Mouse (Mus musculus) forebrain, embryonic 10.5 days (tissue): Measurements from ENCODE around the gene Olfr1364. TPM values are rescaled to one million over a fixed set of nuclear protein-coding genes. Genes with fewer than 3 reads are reported as not detected.

Experiments used
- DNase-seq: peaks from one replicate; pipeline ENCODE4 v3.0.0-alpha.2; 2017; ENCODE audit warnings: low spot score; ENCODE audit errors: extremely low spot score
- H3K27ac ChIP-seq: fragments of 300-500 bp; sonication (generic); 2 replicates; pipeline ENCODE4 v1.5.1; 2016; ENCODE audit warnings: mild to moderate bottlenecking
- H3K27me3 ChIP-seq: fragments of 300-500 bp; sonication (generic); 2 replicates; pipeline ENCODE4 v1.6.1; 2016; ENCODE audit warnings: mild to moderate bottlenecking; ENCODE audit not compliant: poor library complexity, severe bottlenecking
- H3K36me3 ChIP-seq: fragments of 300-500 bp; sonication (generic); replicated peaks from 2 replicates; pipeline ENCODE4 v1.6.1; 2016; ENCODE audit warnings: mild to moderate bottlenecking, moderate library complexity
- H3K4me1 ChIP-seq: fragments of 300-500 bp; sonication (generic); 2 replicates; pipeline ENCODE4 v1.6.1; 2016
- H3K4me3 ChIP-seq: fragments of 300-500 bp; sonication (generic); 2 replicates; pipeline ENCODE4 v1.5.1; 2016; ENCODE audit warnings: mild to moderate bottlenecking, moderate library complexity
- H3K9me3 ChIP-seq: fragments of 300-500 bp; sonication (generic); 2 replicates; pipeline ENCODE4 v1.6.1; 2016; ENCODE audit warnings: mild to moderate bottlenecking, moderate library complexity
- WGBS: fragments of 180-500 bp; shearing (Covaris S2); methylation state at CpG from one replicate; pipeline ENCODE4 v1.1.7; 2016; 5-methylcytosine and 5-hydroxymethylcytosine counted together
- polyA plus RNA-seq: library from polyadenylated mRNA; unstranded; fragments of >200 nt; fragmentation: Nextera tagmentation; extraction: Ambion mirVana; gene quantifications from 2 replicates; pipeline ENCODE4 v1.2.1, GENCODE M21; 2016

Gene Olfr1364
- polyA plus RNA-seq: not detected in 2 replicates

- H3K27me3 ChIP-seq: no peaks in the 10 kb centered on the region
- no peaks in the 10 kb centered on the region for H3K9me3 ChIP-seq
- no peaks in the 10 kb centered on the region for H3K4me1 ChIP-seq
- 93% methylated on average over 2 of the region's 2 CpGs for WGBS
- no peak within 1 kb of the TSS for H3K4me3 ChIP-seq
- no peaks in the 10 kb centered on the region for H3K36me3 ChIP-seq
- DNase-seq: no peak
- H3K27ac ChIP-seq: no peak within 1 kb of the TSS
Observed at GRCm38 (mm10) chr13:21581659-21582058, at the start of gene Olfr1364. Olfr1364 (minus strand) TSS chr13:21581759.

- no peaks in the 10 kb centered on the region for H3K27me3 ChIP-seq
- H3K4me3 ChIP-seq: no peak within 1 kb of the TSS
- H3K4me1 ChIP-seq: no peaks in the 10 kb centered on the region
- H3K9me3 ChIP-seq: no peaks in the 10 kb centered on the region
- no peaks in the 10 kb centered on the region for H3K36me3 ChIP-seq
- no peak for DNase-seq
- no peak within 1 kb of the TSS for H3K27ac ChIP-seq
Observed at GRCm38 (mm10) chr13:21613922-21614321, 32.4 kb upstream of the Olfr1364 start, which contains the start of gene Olfr1362. Olfr1362 (minus strand) TSS chr13:21614022.

GRCm38 (mm10) chr13:21591618-21592017 is 10.1 kb upstream of the Olfr1364 start:
- 66% methylated on average over 2 of the region's 2 CpGs for WGBS
- no peaks in the 10 kb centered on the region for H3K4me1 ChIP-seq
- no peaks in the 10 kb centered on the region for H3K9me3 ChIP-seq
- no peaks in the 10 kb centered on the region for H3K36me3 ChIP-seq
- no peak overlapping the region for H3K4me3 ChIP-seq
- H3K27ac ChIP-seq: no peak overlapping the region
- no peaks in the 10 kb centered on the region for H3K27me3 ChIP-seq
- no peak for DNase-seq

GRCm38 (mm10) chr13:21559793-21560192 is 21.8 kb downstream of the Olfr1364 start, which contains the start of gene Olfr1535:
Olfr1535 (minus strand) TSS chr13:21559893.
- Histone ChIP-seq H3K36me3 (no peaks in the 10 kb centered on the region), H3K27ac (no peak within 1 kb of the TSS), H3K27me3 (no peaks in the 10 kb centered on the region), H3K4me3 (no peak within 1 kb of the TSS), H3K4me1 (no peaks in the 10 kb centered on the region), H3K9me3 (no peaks in the 10 kb centered on the region)
- DNase-seq: no peak
- 70% methylated on average over 1 of the region's 1 CpGs for WGBS

- no peak for DNase-seq
- WGBS: 71% methylated on average over 3 of the region's 3 CpGs
Observed at GRCm38 (mm10) chr13:21550416-21551110, 31.0 kb downstream of the Olfr1364 start.

GRCm38 (mm10) chr13:21549487-21549886 is 32.1 kb downstream of the Olfr1364 start:
- H3K4me3 ChIP-seq: no peak overlapping the region
- WGBS: 88% methylated on average over 3 of the region's 3 CpGs

More at GRCm38 (mm10) chr13:21550416-21551110, 31.0 kb downstream of the Olfr1364 start:
- Histone ChIP-seq H3K36me3 (no peaks in the 10 kb centered on the region), H3K4me3 (no peak overlapping the region), H3K27ac (no peak overlapping the region), H3K27me3 (no peaks in the 10 kb centered on the region), H3K4me1 (no peaks in the 10 kb centered on the region), H3K9me3 (no peaks in the 10 kb centered on the region)

GRCm38 (mm10) chr13:21542708-21543107 is 38.9 kb downstream of the Olfr1364 start, which contains the start of gene Olfr1366:
Olfr1366 (minus strand) TSS chr13:21542808.
- no peak for DNase-seq
- Histone ChIP-seq H3K4me3 (no peak within 1 kb of the TSS), H3K27me3 (no peaks in the 10 kb centered on the region), H3K9me3 (no peaks in the 10 kb centered on the region), H3K4me1 (no peaks in the 10 kb centered on the region), H3K36me3 (no peaks in the 10 kb centered on the region), H3K27ac (no peak within 1 kb of the TSS)
- WGBS: 67% methylated on average over 1 of the region's 1 CpGs

More at GRCm38 (mm10) chr13:21549487-21549886, 32.1 kb downstream of the Olfr1364 start:
- Histone ChIP-seq H3K9me3 (no peaks in the 10 kb centered on the region), H3K27ac (no peak overlapping the region), H3K4me1 (no peaks in the 10 kb centered on the region), H3K36me3 (no peaks in the 10 kb centered on the region), H3K27me3 (no peaks in the 10 kb centered on the region)
- DNase-seq: no peak

GRCm38 (mm10) chr13:21530781-21531201 is 50.8 kb downstream of the Olfr1364 start, which contains the start of gene Zkscan8:
Zkscan8 (minus strand) TSS chr13:21531120.
- Histone ChIP-seq H3K4me1 (peaks cover 13% of the 10 kb centered on the region), H3K9me3 (no peaks in the 10 kb centered on the region), H3K4me3 (peak within 1 kb of the TSS; percentile 92), H3K27me3 (no peaks in the 10 kb centered on the region), H3K27ac (peak within 1 kb of the TSS; percentile 99), H3K36me3 (peaks cover 13% of the 10 kb centered on the region)
- peak; percentile 91 for DNase-seq
- under 1% methylated on average over 39 of the region's 39 CpGs for WGBS

GRCm38 (mm10) chr13:21530136-21530535 is 51.4 kb downstream of the Olfr1364 start:
- no peak for DNase-seq
- Histone ChIP-seq H3K27me3 (no peaks in the 10 kb centered on the region), H3K4me3 (peak overlapping the region; percentile 92), H3K27ac (peak overlapping the region; percentile 99), H3K36me3 (peaks cover 19% of the 10 kb centered on the region), H3K4me1 (peaks cover 13% of the 10 kb centered on the region), H3K9me3 (no peaks in the 10 kb centered on the region)
- WGBS: 57% methylated on average over 7 of the region's 7 CpGs

Other genes with a start within 250 kb of the Olfr1364 start
- gene Olfr1367, start 234.8 kb downstream of the Olfr1364 start, polyA plus RNA-seq: not detected in 2 replicates
- 18.9 and 21.8 TPM in 2 replicates for gene Zscan12, start 218.9 kb downstream of the Olfr1364 start, polyA plus RNA-seq
- gene Zkscan3, start 179.0 kb downstream of the Olfr1364 start, polyA plus RNA-seq: 84.9 and 87.6 TPM in 2 replicates
- 5.9 and 6.0 TPM in 2 replicates for gene Pgbd1, start 140.7 kb downstream of the Olfr1364 start, polyA plus RNA-seq
- gene Zscan26, start 128.0 kb downstream of the Olfr1364 start, polyA plus RNA-seq: 22.8 and 27.7 TPM in 2 replicates
- 2.5 and 3.2 TPM in 2 replicates for gene Nkapl, start 113.2 kb downstream of the Olfr1364 start, polyA plus RNA-seq
- gene Zkscan4, start 102.9 kb downstream of the Olfr1364 start, polyA plus RNA-seq: 3.7 and 4.0 TPM in 2 replicates
- gene Gm10065, start 102.3 kb downstream of the Olfr1364 start, polyA plus RNA-seq: 1.1 TPM in 1 of 2 replicates, not detected in the other
- gene AK157302, start 86.5 kb downstream of the Olfr1364 start, polyA plus RNA-seq: 0.29 and 0.31 TPM in 2 replicates
- 4.7 and 6.9 TPM in 2 replicates for gene Gm11273, start 80.3 kb downstream of the Olfr1364 start, polyA plus RNA-seq
- 7.0 and 9.1 TPM in 2 replicates for gene Zkscan8, start 50.6 kb downstream of the Olfr1364 start, polyA plus RNA-seq
- gene Olfr1366, start 39.0 kb downstream of the Olfr1364 start, polyA plus RNA-seq: 0.15 and 0.20 TPM in 2 replicates
- not detected in 2 replicates for gene Olfr1535, start 21.9 kb downstream of the Olfr1364 start, polyA plus RNA-seq
- gene Olfr1362, start 32.3 kb upstream of the Olfr1364 start, polyA plus RNA-seq: not detected in 2 replicates
- gene Olfr11, start 60.8 kb upstream of the Olfr1364 start, polyA plus RNA-seq: not detected in 2 replicates
- gene Olfr1361, start 81.6 kb upstream of the Olfr1364 start, polyA plus RNA-seq: not detected in 2 replicates
- gene Olfr1360, start 95.6 kb upstream of the Olfr1364 start, polyA plus RNA-seq: not detected in 2 replicates
- gene Olfr1359, start 116.4 kb upstream of the Olfr1364 start, polyA plus RNA-seq: not detected in 2 replicates
- 1.5 and 2.0 TPM in 2 replicates for gene Hist1h2bl, start 134.4 kb upstream of the Olfr1364 start, polyA plus RNA-seq
- 11.9 and 12.0 TPM in 2 replicates for gene Hist1h2ai, start 134.7 kb upstream of the Olfr1364 start, polyA plus RNA-seq
- 9.4 and 11.1 TPM in 2 replicates for gene Hist1h3h, start 135.9 kb upstream of the Olfr1364 start, polyA plus RNA-seq
- gene Hist1h2bm, start 140.3 kb upstream of the Olfr1364 start, polyA plus RNA-seq: 5.3 and 5.6 TPM in 2 replicates
- gene Hist1h4j, start 153.3 kb upstream of the Olfr1364 start, polyA plus RNA-seq: 0.97 and 1.8 TPM in 2 replicates
- gene Hist1h4k, start 168.7 kb upstream of the Olfr1364 start, polyA plus RNA-seq: 1.8 and 5.8 TPM in 2 replicates
- 17.5 and 18.1 TPM in 2 replicates for gene Hist1h2ak, start 172.1 kb upstream of the Olfr1364 start, polyA plus RNA-seq
- gene Hist1h2bn, start 172.4 kb upstream of the Olfr1364 start, polyA plus RNA-seq: 1.6 and 1.8 TPM in 2 replicates
- 37.0 and 43.0 TPM in 2 replicates for gene Hist1h1b, start 198.9 kb upstream of the Olfr1364 start, polyA plus RNA-seq
- 120 and 124 TPM in 2 replicates for gene Hist1h3i, start 201.6 kb upstream of the Olfr1364 start, polyA plus RNA-seq
- 11.9 and 17.4 TPM in 2 replicates for gene Hist1h2an, start 205.5 kb upstream of the Olfr1364 start, polyA plus RNA-seq
- 4.3 and 4.8 TPM in 2 replicates for gene Hist1h2bp, start 205.7 kb upstream of the Olfr1364 start, polyA plus RNA-seq
- gene Hist1h2bq, start 228.4 kb upstream of the Olfr1364 start, polyA plus RNA-seq: 19.8 and 21.9 TPM in 2 replicates
- gene Hist1h2ao, start 228.7 kb upstream of the Olfr1364 start, polyA plus RNA-seq: 4.2 TPM in 1 of 2 replicates, not detected in the other
- gene Hist1h4m, start 230.0 kb upstream of the Olfr1364 start, polyA plus RNA-seq: not detected in 2 replicates